Mouse (Mus musculus): ENCODE measurements at regions not wholly inside any gene's neighbourhood (a gene's known extent, or its start where the extent isn't known, plus 50 kb on each side); places are given as distances from the start of the nearest gene placed in this dataset.
"Not testable (repeated sequence)": the region's sequence is repeated elsewhere in the genome, so short reads cannot be mapped to it uniquely, and the experiment has no call there.

GRCm38 (mm10) chr9:78846110-78846509 lies 230.8 kb downstream of the Cd109 start:
- Histone ChIP-seq H3K4me1 (ENCODE audit: insufficient read depth, low read depth, low read length) (no peaks in the 10 kb centered on the region), H3K4me3 (ENCODE audit: low read depth, low read length) (no peak overlapping the region), H3K4me2 (replicated peaks; ENCODE audit: low read depth, low read length) (peak overlapping the region; percentile 33; the same call in 1 of the 2 replicates), H3K9ac (replicated peaks; ENCODE audit: low read depth) (no peak overlapping the region), H3K27me3 (replicated peaks; ENCODE audit: insufficient read depth, low read length) (no peaks in the 10 kb centered on the region), H3K27ac (ENCODE audit: low read length) (no peak overlapping the region), H3K36me3 (ENCODE audit: insufficient read depth, low read length) (no peaks in the 10 kb centered on the region), H3K9me3 (ENCODE audit: low read length) (no peaks in the 10 kb centered on the region)
- peak; percentile 89 for ATAC-seq
- WGBS, result 20% methylated on average over 7 of the region's 7 CpGs
- TF ChIP-seq EP300 (IDR thresholded peaks at IDR 0.05), result no peak
- no peak for TF ChIP-seq CTCF (IDR thresholded peaks at IDR 0.05)
- peak; percentile 63 for DNase-seq (ENCODE audit: low spot score)

GRCm38 (mm10) chr9:78847890-78848563 lies 232.7 kb downstream of the Cd109 start:
- no peaks in the 10 kb centered on the region for H3K36me3 ChIP-seq (ENCODE audit: insufficient read depth, low read length)
- H3K27me3 ChIP-seq (replicated peaks; ENCODE audit: insufficient read depth, low read length), result no peaks in the 10 kb centered on the region
- TF ChIP-seq CTCF (IDR thresholded peaks at IDR 0.05) (no peak), EP300 (IDR thresholded peaks at IDR 0.05) (no peak)
- DNase-seq (ENCODE audit: low spot score) (no peak), ATAC-seq (no peak)
- no peak overlapping the region for H3K27ac ChIP-seq (ENCODE audit: low read length)
- no peak overlapping the region for H3K9ac ChIP-seq (replicated peaks; ENCODE audit: low read depth)
- H3K4me2 ChIP-seq (replicated peaks; ENCODE audit: low read depth, low read length), result no peak overlapping the region
- H3K9me3 ChIP-seq (ENCODE audit: low read length), result no peaks in the 10 kb centered on the region
- H3K4me1 ChIP-seq (ENCODE audit: insufficient read depth, low read depth, low read length), result no peaks in the 10 kb centered on the region
- WGBS, result 43% methylated on average over 9 of the region's 9 CpGs
- no peak overlapping the region for H3K4me3 ChIP-seq (ENCODE audit: low read depth, low read length)

- H3K4me1 ChIP-seq (ENCODE audit: insufficient read depth, low read depth, low read length); DNase-seq (ENCODE audit: low spot score); H3K27ac ChIP-seq (ENCODE audit: low read length); H3K27me3 ChIP-seq (replicated peaks; ENCODE audit: insufficient read depth, low read length); H3K9me3 ChIP-seq (ENCODE audit: low read length); ATAC-seq; H3K9ac ChIP-seq (replicated peaks; ENCODE audit: low read depth); H3K4me2 ChIP-seq (replicated peaks; ENCODE audit: low read depth, low read length); H3K4me3 ChIP-seq (ENCODE audit: low read depth, low read length); H3K36me3 ChIP-seq (ENCODE audit: insufficient read depth, low read length): not testable (repeated sequence)
- WGBS, result 26% methylated on average over 1 of the region's 1 CpGs
These were observed 233.2 kb downstream of the Cd109 start for GRCm38 (mm10) chr9:78848564-78848893.

- DNase-seq (ENCODE audit: low spot score), result peak; percentile 36
These were observed 241.6 kb downstream of the Cd109 start for GRCm38 (mm10) chr9:78856981-78857380.

GRCm38 (mm10) chr9:78859956-78860355 lies 244.6 kb downstream of the Cd109 start:
- no peak overlapping the region for H3K4me3 ChIP-seq (ENCODE audit: low read depth, low read length)
- no peaks in the 10 kb centered on the region for H3K36me3 ChIP-seq (ENCODE audit: insufficient read depth, low read length)
- no peak overlapping the region for H3K9ac ChIP-seq (replicated peaks; ENCODE audit: low read depth)
- DNase-seq (ENCODE audit: low spot score), result no peak
- H3K9me3 ChIP-seq (ENCODE audit: low read length), result no peaks in the 10 kb centered on the region
- H3K4me2 ChIP-seq (replicated peaks; ENCODE audit: low read depth, low read length), result no peak overlapping the region
- WGBS, result 71% methylated on average over 2 of the region's 2 CpGs
- H3K27ac ChIP-seq (ENCODE audit: low read length), result no peak overlapping the region
- no peak for ATAC-seq
- H3K4me1 ChIP-seq (ENCODE audit: insufficient read depth, low read depth, low read length), result no peaks in the 10 kb centered on the region
- no peaks in the 10 kb centered on the region for H3K27me3 ChIP-seq (replicated peaks; ENCODE audit: insufficient read depth, low read length)
- TF ChIP-seq CTCF (IDR thresholded peaks at IDR 0.05) (no peak), EP300 (IDR thresholded peaks at IDR 0.05) (no peak)

More at GRCm38 (mm10) chr9:78856981-78857380, 241.6 kb downstream of the Cd109 start:
- 73% methylated on average over 1 of the region's 1 CpGs for WGBS
- no peak for ATAC-seq
- no peak overlapping the region for H3K4me3 ChIP-seq (ENCODE audit: low read depth, low read length)
- no peak overlapping the region for H3K9ac ChIP-seq (replicated peaks; ENCODE audit: low read depth)
- no peaks in the 10 kb centered on the region for H3K27me3 ChIP-seq (replicated peaks; ENCODE audit: insufficient read depth, low read length)
- H3K4me2 ChIP-seq (replicated peaks; ENCODE audit: low read depth, low read length), result no peak overlapping the region
- H3K27ac ChIP-seq (ENCODE audit: low read length), result no peak overlapping the region
- TF ChIP-seq EP300 (IDR thresholded peaks at IDR 0.05) (no peak), CTCF (IDR thresholded peaks at IDR 0.05) (no peak)
- H3K36me3 ChIP-seq (ENCODE audit: insufficient read depth, low read length), result no peaks in the 10 kb centered on the region
- no peaks in the 10 kb centered on the region for H3K4me1 ChIP-seq (ENCODE audit: insufficient read depth, low read depth, low read length)
- no peaks in the 10 kb centered on the region for H3K9me3 ChIP-seq (ENCODE audit: low read length)

GRCm38 (mm10) chr9:78872561-78872960 lies 257.2 kb downstream of the Cd109 start:
- H3K4me1 ChIP-seq (ENCODE audit: insufficient read depth, low read depth, low read length), result no peaks in the 10 kb centered on the region
- no peak for TF ChIP-seq EP300 (IDR thresholded peaks at IDR 0.05)
- TF ChIP-seq CTCF (IDR thresholded peaks at IDR 0.05), result no peak
- WGBS, result 29% methylated on average over 2 of the region's 2 CpGs
- no peaks in the 10 kb centered on the region for H3K36me3 ChIP-seq (ENCODE audit: insufficient read depth, low read length)
- no peak overlapping the region for H3K27ac ChIP-seq (ENCODE audit: low read length)
- no peaks in the 10 kb centered on the region for H3K9me3 ChIP-seq (ENCODE audit: low read length)
- no peak overlapping the region for H3K4me2 ChIP-seq (replicated peaks; ENCODE audit: low read depth, low read length)
- DNase-seq (ENCODE audit: low spot score) (peak; percentile 14), ATAC-seq (no peak)
- H3K27me3 ChIP-seq (replicated peaks; ENCODE audit: insufficient read depth, low read length), result no peaks in the 10 kb centered on the region
- no peak overlapping the region for H3K9ac ChIP-seq (replicated peaks; ENCODE audit: low read depth)
- no peak overlapping the region for H3K4me3 ChIP-seq (ENCODE audit: low read depth, low read length)
